Mouse (Mus musculus): Measurements from ENCODE around the gene Pdia3.
"Not testable (repeated sequence)": the region's sequence is repeated elsewhere in the genome, so short reads cannot be mapped to it uniquely, and the experiment has no call there.

The Pdia3 gene

GRCm38 (mm10) chr2:121452361-121452760 is 38.8 kb downstream of the Pdia3 start:
- no peak for TF ChIP-seq GATA4 (IDR thresholded peaks at IDR 0.05; ENCODE audit: insufficient replicate concordance, low read length)

GRCm38 (mm10) chr2:121452990-121453389 is 39.4 kb downstream of the Pdia3 start, which contains the start of gene Hypk:
Gene Hypk, plus strand, starts transcription at chr2:121453290.
- no peak for TF ChIP-seq GATA4 (IDR thresholded peaks at IDR 0.05; ENCODE audit: insufficient replicate concordance, low read length)

GRCm38 (mm10) chr2:121453917-121454316 is 40.3 kb downstream of the Pdia3 start:
- no peak for TF ChIP-seq GATA4 (IDR thresholded peaks at IDR 0.05; ENCODE audit: insufficient replicate concordance, low read length)

GRCm38 (mm10) chr2:121455534-121455933 is 42.0 kb downstream of the Pdia3 start:
- no peak for TF ChIP-seq GATA4 (IDR thresholded peaks at IDR 0.05; ENCODE audit: insufficient replicate concordance, low read length)

- peak; percentile 82; the same call in 1 of the 2 replicates for TF ChIP-seq GATA4 (IDR thresholded peaks at IDR 0.05; ENCODE audit: insufficient replicate concordance, low read length)
These were observed 43.4 kb downstream of the Pdia3 start, which contains the start of gene Serinc4 for GRCm38 (mm10) chr2:121456692-121457642. Gene Serinc4, minus strand, starts transcription at chr2:121456781.

GRCm38 (mm10) chr2:121460071-121460470 is 46.5 kb downstream of the Pdia3 start:
- TF ChIP-seq GATA4 (IDR thresholded peaks at IDR 0.05; ENCODE audit: insufficient replicate concordance, low read length) = no peak

- not testable (repeated sequence) for TF ChIP-seq GATA4 (IDR thresholded peaks at IDR 0.05; ENCODE audit: insufficient replicate concordance, low read length)
These were observed 60.0 kb downstream of the Pdia3 start, which contains the start of gene Mfap1b for GRCm38 (mm10) chr2:121473301-121474179. Gene Mfap1b, minus strand, starts transcription at chr2:121474067.

- TF ChIP-seq GATA4 (IDR thresholded peaks at IDR 0.05; ENCODE audit: insufficient replicate concordance, low read length) = no peak
These were observed 60.6 kb downstream of the Pdia3 start for GRCm38 (mm10) chr2:121474180-121474535.

GRCm38 (mm10) chr2:121477491-121478266 is 64.1 kb downstream of the Pdia3 start:
- no peak for TF ChIP-seq GATA4 (IDR thresholded peaks at IDR 0.05; ENCODE audit: insufficient replicate concordance, low read length)

GRCm38 (mm10) chr2:121480498-121480897 is 66.9 kb downstream of the Pdia3 start:
- no peak for TF ChIP-seq GATA4 (IDR thresholded peaks at IDR 0.05; ENCODE audit: insufficient replicate concordance, low read length)

- TF ChIP-seq GATA4 (IDR thresholded peaks at IDR 0.05; ENCODE audit: insufficient replicate concordance, low read length) = no peak
These were observed 70.0 kb downstream of the Pdia3 start for GRCm38 (mm10) chr2:121483576-121483975.

Measured in liver, adult (tissue).